Mouse (Mus musculus): Measurements from ENCODE around the gene Cep63.

GRCm38 (mm10) chr9:102541666-102542065 is 84.7 kb downstream of the Cep63 start:
- no peak for TF ChIP-seq POLR2A (IDR thresholded peaks at IDR 0.05; ENCODE audit: borderline replicate concordance, low read depth, low read length)
- no peak for TF ChIP-seq CTCF (IDR thresholded peaks at IDR 0.05; ENCODE audit: low read depth, low read length)

All from bone marrow macrophage, adult 2 months (primary cell).